Mouse (Mus musculus) bone marrow macrophage, adult 2 months (primary cell): ENCODE results near the gene 2410015M20Rik. TPM values are rescaled to one million over a fixed set of nuclear protein-coding genes. Genes with fewer than 3 reads are reported as not detected.

Experiments
- H3K27ac ChIP-seq: 2 replicates; pipeline ENCODE4 v1.5.1; 2012; ENCODE audit warnings: low read depth, low read length; ENCODE audit not compliant: insufficient read depth
- H3K4me1 ChIP-seq: 2 replicates; pipeline ENCODE4 v1.6.1; 2012; ENCODE audit warnings: low read length; ENCODE audit not compliant: control insufficient read depth, insufficient read depth
- H3K4me3 ChIP-seq: 2 replicates; pipeline ENCODE4 v1.5.1; 2012; ENCODE audit warnings: mild to moderate bottlenecking, low read length, moderate library complexity; ENCODE audit not compliant: insufficient read depth
- CTCF ChIP-seq: IDR thresholded peaks from 2 replicates; pipeline ENCODE4 v1.5.1; 2012; ENCODE audit warnings: low read depth, mild to moderate bottlenecking, low read length, moderate library complexity
- POLR2A ChIP-seq: IDR thresholded peaks from 2 replicates; pipeline ENCODE4 v1.6.1; 2012; ENCODE audit warnings: mild to moderate bottlenecking, low read depth, low read length, borderline replicate concordance
- polyA plus RNA-seq: library from polyadenylated mRNA; stranded (reverse); fragments of >200 nt; gene quantifications from 2 replicates; pipeline ENCODE4 v1.2.4, GENCODE M21; 2012; ENCODE audit not compliant: missing spikeins, insufficient read depth, insufficient read length

2410015M20Rik gene
- polyA plus RNA-seq, 1 experiment = 80.8 TPM

GRCm38 (mm10) chr17:56603186-56604069 is 6.1 kb downstream of the 2410015M20Rik start:
- no peak for TF ChIP-seq CTCF
- TF ChIP-seq POLR2A = no peak
- Histone ChIP-seq H3K4me3 (no peak overlapping the region), H3K4me1 (no peaks in the 10 kb centered on the region; the same call in 1 of the 2 replicates), H3K27ac (no peak overlapping the region)

GRCm38 (mm10) chr17:56593527-56594271 is 15.9 kb downstream of the 2410015M20Rik start:
- Histone ChIP-seq H3K4me1 (no peaks in the 10 kb centered on the region), H3K27ac (no peak overlapping the region), H3K4me3 (no peak overlapping the region)
- TF ChIP-seq POLR2A (no peak), CTCF (no peak)

- no peak overlapping the region for H3K4me3 ChIP-seq
- TF ChIP-seq POLR2A = no peak
- TF ChIP-seq CTCF = no peak
- no peak overlapping the region for H3K27ac ChIP-seq
- H3K4me1 ChIP-seq = no peaks in the 10 kb centered on the region
Observed at GRCm38 (mm10) chr17:56592553-56592952, 17.0 kb downstream of the 2410015M20Rik start.

- TF ChIP-seq POLR2A = no peak
- Histone ChIP-seq H3K4me3 (no peak overlapping the region), H3K27ac (no peak overlapping the region), H3K4me1 (peaks cover 11% of the 10 kb centered on the region)
Observed at GRCm38 (mm10) chr17:56588921-56589320, 20.6 kb downstream of the 2410015M20Rik start.

GRCm38 (mm10) chr17:56587773-56588172 is 21.8 kb downstream of the 2410015M20Rik start:
- Histone ChIP-seq H3K4me3 (no peak overlapping the region), H3K27ac (no peak overlapping the region), H3K4me1 (peaks cover 11% of the 10 kb centered on the region)
- TF ChIP-seq POLR2A = no peak
- TF ChIP-seq CTCF = no peak

GRCm38 (mm10) chr17:56585171-56585821 is 24.3 kb downstream of the 2410015M20Rik start:
- peaks cover 27% of the 10 kb centered on the region for H3K4me1 ChIP-seq
- H3K4me3 ChIP-seq = peak overlapping the region; percentile 85
- peak overlapping the region; percentile 96 for H3K27ac ChIP-seq
- TF ChIP-seq POLR2A (no peak), CTCF (no peak)

GRCm38 (mm10) chr17:56584257-56585130 is 25.1 kb downstream of the 2410015M20Rik start, which contains the start of the genes Safb2 and Safb:
Safb2 (minus strand) TSS chr17:56584585.
Safb (plus strand) TSS chr17:56584825.
- Histone ChIP-seq H3K4me1 (peaks cover 27% of the 10 kb centered on the region), H3K4me3 (peak within 1 kb of the TSS; percentile 99), H3K27ac (peak within 1 kb of the TSS; percentile 99)
- TF ChIP-seq CTCF = no peak
- TF ChIP-seq POLR2A = peak; percentile 31; the same call in 1 of the 2 replicates

GRCm38 (mm10) chr17:56583611-56584256 is 25.8 kb downstream of the 2410015M20Rik start:
- peaks cover 27% of the 10 kb centered on the region for H3K4me1 ChIP-seq
- peak overlapping the region; percentile 99 for H3K4me3 ChIP-seq
- peak overlapping the region; percentile 99 for H3K27ac ChIP-seq
- TF ChIP-seq CTCF = no peak
- TF ChIP-seq POLR2A = no peak

GRCm38 (mm10) chr17:56583071-56583470 is 26.5 kb downstream of the 2410015M20Rik start:
- peak overlapping the region; percentile 99 for H3K27ac ChIP-seq
- TF ChIP-seq POLR2A = no peak
- no peak for TF ChIP-seq CTCF
- peak overlapping the region; percentile 99 for H3K4me3 ChIP-seq
- H3K4me1 ChIP-seq = peaks cover 27% of the 10 kb centered on the region
